Mouse (Mus musculus) embryonic fibroblast, embryonic 13.5 days (primary cell): Measurements from ENCODE around the gene Nr6a1. TPM values are rescaled to one million over a fixed set of nuclear protein-coding genes. Genes with fewer than 3 reads are reported as not detected.

Source experiments
- H3K27ac ChIP-seq: 2 replicates; pipeline ENCODE4 v1.5.1; 2012; ENCODE audit warnings: low read length, control low read depth, inconsistent platforms; ENCODE audit not compliant: insufficient read depth
- H3K4me1 ChIP-seq: 2 replicates; pipeline ENCODE4 v1.6.1; 2011; ENCODE audit warnings: low read length; ENCODE audit not compliant: control insufficient read depth, insufficient read depth
- H3K4me3 ChIP-seq: 2 replicates; pipeline ENCODE4 v1.5.1; 2011; ENCODE audit warnings: mild to moderate bottlenecking, control low read depth, low read length; ENCODE audit not compliant: insufficient read depth
- CTCF ChIP-seq: IDR thresholded peaks from 2 replicates; pipeline ENCODE4 v1.5.1; 2011; ENCODE audit warnings: mild to moderate bottlenecking, control low read depth, low read length, moderate library complexity, borderline replicate concordance; ENCODE audit not compliant: insufficient read depth
- POLR2A ChIP-seq: IDR thresholded peaks from 2 replicates; pipeline ENCODE4 v1.6.1; 2011; ENCODE audit warnings: low read depth, mild to moderate bottlenecking, control low read depth, low read length, moderate library complexity
- polyA plus RNA-seq: library from polyadenylated mRNA; stranded (reverse); fragments of >200 nt; gene quantifications from 2 replicates; pipeline ENCODE4 v1.2.4, GENCODE M21; 2011; ENCODE audit warnings: low read depth; ENCODE audit not compliant: missing spikeins, insufficient read length

Nr6a1 gene
- polyA plus RNA-seq, 1 experiment = 4.3 TPM

DNA sequence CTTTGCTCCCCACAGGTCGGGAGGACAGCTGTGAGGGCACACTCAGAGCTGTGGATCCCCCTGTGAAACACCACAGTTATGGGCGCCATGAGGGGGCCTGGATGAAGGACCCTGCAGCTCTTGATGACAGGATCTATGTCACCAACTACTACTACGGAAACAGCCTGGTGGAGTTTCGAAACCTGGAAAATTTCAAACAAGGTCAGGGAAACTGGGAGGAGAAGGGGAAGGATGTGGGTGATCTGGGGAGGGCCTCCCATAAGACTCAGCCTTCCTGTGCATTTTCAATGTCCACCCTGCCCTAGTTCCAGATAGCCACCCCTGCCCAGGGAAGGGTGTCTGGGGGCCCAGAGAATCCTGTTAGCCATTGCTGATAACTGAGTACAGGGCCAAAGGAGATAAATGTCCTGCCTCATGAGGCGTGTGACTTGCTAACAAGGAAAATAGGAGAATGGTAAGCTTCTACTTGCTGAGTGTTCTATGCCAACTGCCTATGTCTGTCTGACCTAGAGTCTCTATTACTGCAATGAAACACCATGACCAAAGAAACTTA is 30.3 kb upstream of the Nr6a1 start:
- no peak for TF ChIP-seq CTCF
- TF ChIP-seq POLR2A = no peak
- Histone ChIP-seq H3K27ac (no peak overlapping the region), H3K4me3 (no peak overlapping the region), H3K4me1 (no peaks in the 10 kb centered on the region)

DNA sequence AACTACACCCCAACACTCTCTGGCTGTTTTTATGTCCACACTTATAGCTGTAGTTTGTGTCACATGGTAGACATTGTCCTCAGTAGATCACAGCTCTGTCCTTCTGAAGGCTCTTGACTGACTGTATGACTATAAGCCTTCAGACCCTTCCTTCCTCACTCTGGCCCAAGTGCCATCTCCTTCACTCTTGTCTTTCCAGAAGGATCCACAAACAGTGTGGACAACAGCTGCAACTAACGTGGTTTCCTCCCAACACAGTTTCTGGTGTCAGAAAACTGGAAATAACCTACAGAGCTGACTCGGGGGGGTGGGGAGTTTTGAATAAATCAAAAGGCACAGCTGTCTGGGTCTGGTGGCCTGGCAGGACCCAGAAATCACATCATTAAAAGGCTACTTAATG is 28.6 kb upstream of the Nr6a1 start:
- no peak overlapping the region for H3K27ac ChIP-seq
- no peaks in the 10 kb centered on the region for H3K4me1 ChIP-seq
- H3K4me3 ChIP-seq = no peak overlapping the region
- TF ChIP-seq POLR2A (no peak), CTCF (no peak)

- H3K4me3 ChIP-seq = no peak overlapping the region
- no peak overlapping the region for H3K27ac ChIP-seq
- H3K4me1 ChIP-seq = no peaks in the 10 kb centered on the region
- TF ChIP-seq POLR2A (no peak), CTCF (no peak)
These were observed 25.8 kb upstream of the Nr6a1 start for GRCm38 (mm10) chr2:38953152-38953883.

DNA sequence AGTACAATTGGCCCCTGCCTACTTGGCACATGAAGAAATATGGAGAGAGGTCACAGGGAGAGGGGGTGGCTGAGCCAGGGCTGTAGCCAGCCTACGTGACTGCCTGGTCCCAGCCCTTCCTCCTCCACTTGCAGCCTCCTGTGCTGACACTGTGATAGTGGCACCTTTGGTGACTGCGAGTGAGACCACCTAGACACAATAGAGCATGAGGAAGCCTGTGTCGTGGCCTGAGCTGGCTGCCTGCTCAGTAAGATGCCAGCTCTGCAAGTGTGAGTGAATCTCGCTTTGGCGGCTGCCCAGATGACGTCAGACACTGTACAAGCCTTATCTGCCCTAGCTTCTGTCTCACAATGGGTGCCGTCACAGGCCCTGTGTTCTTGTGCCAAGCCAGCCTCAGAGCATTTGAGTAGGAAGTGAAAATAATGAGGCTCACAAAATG is 22.8 kb upstream of the Nr6a1 start:
- TF ChIP-seq CTCF (no peak), POLR2A (no peak)

GRCm38 (mm10) chr2:38947566-38947965 is 20.1 kb upstream of the Nr6a1 start:
- TF ChIP-seq CTCF (no peak), POLR2A (no peak)
- Histone ChIP-seq H3K4me1 (no peaks in the 10 kb centered on the region), H3K4me3 (no peak overlapping the region), H3K27ac (no peak overlapping the region)

More for the DNA sequence above, 22.8 kb upstream of the Nr6a1 start:
- H3K4me3 ChIP-seq = no peak overlapping the region
- H3K4me1 ChIP-seq = no peaks in the 10 kb centered on the region
- no peak overlapping the region for H3K27ac ChIP-seq

- no peaks in the 10 kb centered on the region for H3K4me1 ChIP-seq
- H3K27ac ChIP-seq = no peak overlapping the region
- H3K4me3 ChIP-seq = no peak overlapping the region
- TF ChIP-seq POLR2A (no peak), CTCF (no peak)
These were observed 17.1 kb upstream of the Nr6a1 start for GRCm38 (mm10) chr2:38944460-38945161.

- no peak overlapping the region for H3K27ac ChIP-seq
- TF ChIP-seq CTCF (no peak), POLR2A (no peak)
These were observed 16.5 kb upstream of the Nr6a1 start for GRCm38 (mm10) chr2:38943977-38944376.

DNA sequence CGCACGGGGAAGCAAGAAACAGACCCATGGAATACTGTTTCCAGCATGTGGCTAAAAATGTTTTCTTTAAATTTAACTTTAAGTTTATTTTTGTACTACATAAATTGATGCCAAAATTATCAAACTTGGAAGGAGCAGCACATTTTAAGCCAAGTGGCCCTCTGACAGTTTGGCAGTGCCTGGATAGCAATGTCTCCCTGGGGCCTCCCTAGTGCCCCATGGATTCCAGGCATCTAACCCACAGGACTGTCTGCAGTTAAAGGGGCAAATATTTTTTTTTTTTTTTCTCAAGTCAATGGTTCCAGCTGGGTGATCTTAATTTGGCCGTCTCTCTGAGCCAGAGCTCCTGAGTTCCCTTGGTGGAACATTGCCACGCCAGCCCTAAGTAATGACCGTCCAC is 15.7 kb upstream of the Nr6a1 start:
- no peak for TF ChIP-seq POLR2A
- TF ChIP-seq CTCF = no peak
- H3K4me1 ChIP-seq = no peaks in the 10 kb centered on the region
- no peak overlapping the region for H3K4me3 ChIP-seq
- no peak overlapping the region for H3K27ac ChIP-seq

More at GRCm38 (mm10) chr2:38943977-38944376, 16.5 kb upstream of the Nr6a1 start:
- Histone ChIP-seq H3K4me1 (no peaks in the 10 kb centered on the region), H3K4me3 (no peak overlapping the region)

DNA sequence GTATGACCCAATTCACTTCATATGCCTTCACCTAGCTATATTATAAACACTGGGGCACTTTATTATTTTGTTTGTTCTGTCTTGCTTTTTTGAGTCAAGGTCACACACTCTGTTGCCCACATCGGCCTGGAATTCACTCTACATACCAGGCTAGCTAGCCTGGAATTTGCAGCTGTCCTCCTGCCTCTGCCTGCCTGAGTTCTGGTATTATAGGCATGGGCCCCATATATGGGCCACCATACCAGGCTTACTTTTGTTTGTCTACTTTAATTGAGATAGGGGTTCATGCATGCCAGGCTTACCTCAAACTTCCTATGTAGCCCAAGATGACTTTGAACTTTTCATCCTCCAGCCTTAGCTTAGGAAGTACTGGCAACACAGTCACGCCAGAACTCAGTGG is 14.4 kb upstream of the Nr6a1 start:
- no peak for TF ChIP-seq POLR2A
- Histone ChIP-seq H3K4me1 (no peaks in the 10 kb centered on the region), H3K4me3 (no peak overlapping the region), H3K27ac (no peak overlapping the region)

- no peak overlapping the region for H3K27ac ChIP-seq
- H3K4me1 ChIP-seq = no peaks in the 10 kb centered on the region
- H3K4me3 ChIP-seq = no peak overlapping the region
- TF ChIP-seq CTCF (no peak), POLR2A (no peak)
These were observed 13.9 kb upstream of the Nr6a1 start for GRCm38 (mm10) chr2:38941426-38941825.
